Mouse (Mus musculus) megakaryocyte, embryonic 14.5 days (primary cell): ENCODE data around the gene Xpnpep2.

Source experiments
- FLI1 ChIP-seq: IDR thresholded peaks from 2 replicates; pipeline ENCODE4 v1.6.1; 2012; ENCODE audit warnings: low read length, inconsistent platforms, mixed read lengths
- GATA1 ChIP-seq: IDR thresholded peaks from 3 replicates; pipeline ENCODE4 v1.6.1; 2012; ENCODE audit warnings: mixed read lengths, low read length, inconsistent platforms, borderline replicate concordance

- TF ChIP-seq FLI1 = no peak
- no peak for TF ChIP-seq GATA1
Measured at GRCm38 (mm10) chrX:48076806-48077425, 31.6 kb upstream of the Xpnpep2 start.
